Mouse (Mus musculus): Measurements from ENCODE around the gene Acrbp. TPM values are rescaled to one million over a fixed set of nuclear protein-coding genes. Genes with fewer than 3 reads are reported as not detected.
A peak's percentile ranks its signal among the peaks of the same experiment; 100 is the strongest.

Acrbp gene
- 8.3 TPM in 2 replicates for polyA plus RNA-seq (2014; fragmentation: Nextera tagmentation; extraction: Ambion mirVana)

DNA sequence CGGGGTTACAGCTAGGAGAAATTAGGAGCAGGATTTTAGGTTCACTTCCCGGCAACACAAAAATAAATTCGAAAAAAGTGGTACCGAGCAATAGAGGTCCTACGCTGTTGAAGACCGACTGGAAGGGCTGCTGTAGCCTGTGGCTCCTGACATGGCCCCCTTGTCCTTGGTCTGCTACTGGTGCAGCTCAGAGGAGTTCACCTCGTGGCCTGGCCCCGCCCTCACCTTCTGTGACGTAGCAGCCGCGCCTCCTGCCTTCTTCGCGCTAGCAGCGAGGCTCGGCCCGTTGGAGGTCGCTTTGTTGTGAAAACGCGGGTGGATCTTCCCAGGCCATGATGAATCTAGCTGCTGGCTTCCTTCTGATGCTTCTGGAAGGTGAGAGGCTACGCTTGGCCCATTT, at the start of gene Acrbp:
Gene Acrbp (plus strand): TSS at position 12 of the 400 bp plus-strand sequence.
- no peak within 1 kb of the TSS for H3K27ac ChIP-seq (ENCODE audit: low read depth, low read length)
- no peaks in the 10 kb centered on the region for H3K27me3 ChIP-seq (ENCODE audit: control insufficient read depth, insufficient read depth, low read length)
- H3K9me3 ChIP-seq (replicated peaks; ENCODE audit: control insufficient read depth, low read length) = no peaks in the 10 kb centered on the region
- no peak within 1 kb of the TSS for H3K4me2 ChIP-seq
- H3K4me3 ChIP-seq (ENCODE audit: low read depth, low read length) = no peak within 1 kb of the TSS
- 33% methylated on average over 20 of the region's 20 CpGs for WGBS (ENCODE audit: insufficient replicate concordance)
- H3K9ac ChIP-seq (ENCODE audit: low read depth, low read length) = no peak within 1 kb of the TSS
- no peaks in the 10 kb centered on the region for H3K4me1 ChIP-seq (ENCODE audit: control insufficient read depth, insufficient read depth, low read length)
- peaks cover 25% of the 10 kb centered on the region for H3K36me3 ChIP-seq (ENCODE audit: control insufficient read depth, insufficient read depth, low read length)
- ATAC-seq (replicated peaks; ENCODE audit: insufficient number of reproducible peaks, low FRiP score, low TSS enrichment) = no peak

DNA sequence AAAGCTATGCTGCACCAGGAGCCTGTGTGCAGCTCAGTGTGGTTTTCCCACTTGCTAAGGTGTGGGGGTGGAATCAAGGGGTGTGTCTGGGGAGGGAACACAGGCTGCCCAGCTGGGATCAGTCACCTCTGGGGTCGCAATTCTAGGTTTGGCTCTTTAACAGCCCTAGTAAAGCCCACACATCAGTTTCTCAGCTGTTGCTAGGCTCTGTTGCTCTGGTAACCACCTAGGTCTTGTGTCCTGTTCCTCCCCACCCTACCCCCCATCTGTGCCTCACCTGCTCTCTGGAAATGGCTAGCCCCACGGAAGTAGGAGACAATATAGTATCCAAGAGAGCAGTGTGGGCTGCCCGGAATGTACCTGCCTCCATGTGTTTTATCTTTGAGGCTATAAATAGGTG, 45.8 kb upstream of the Acrbp start:
- Histone ChIP-seq H3K27me3 (ENCODE audit: control insufficient read depth, insufficient read depth, low read length) (peaks cover 39% of the 10 kb centered on the region), H3K4me1 (ENCODE audit: control insufficient read depth, insufficient read depth, low read length) (no peaks in the 10 kb centered on the region), H3K4me2 (no peak overlapping the region), H3K9me3 (replicated peaks; ENCODE audit: control insufficient read depth, low read length) (no peaks in the 10 kb centered on the region), H3K9ac (ENCODE audit: low read depth, low read length) (no peak overlapping the region), H3K27ac (ENCODE audit: low read depth, low read length) (no peak overlapping the region), H3K4me3 (ENCODE audit: low read depth, low read length) (no peak overlapping the region), H3K36me3 (ENCODE audit: control insufficient read depth, insufficient read depth, low read length) (no peaks in the 10 kb centered on the region)
- WGBS (ENCODE audit: insufficient replicate concordance) = 34% methylated on average over 3 of the region's 3 CpGs
- no peak for ATAC-seq (replicated peaks; ENCODE audit: insufficient number of reproducible peaks, low FRiP score, low TSS enrichment)

DNA sequence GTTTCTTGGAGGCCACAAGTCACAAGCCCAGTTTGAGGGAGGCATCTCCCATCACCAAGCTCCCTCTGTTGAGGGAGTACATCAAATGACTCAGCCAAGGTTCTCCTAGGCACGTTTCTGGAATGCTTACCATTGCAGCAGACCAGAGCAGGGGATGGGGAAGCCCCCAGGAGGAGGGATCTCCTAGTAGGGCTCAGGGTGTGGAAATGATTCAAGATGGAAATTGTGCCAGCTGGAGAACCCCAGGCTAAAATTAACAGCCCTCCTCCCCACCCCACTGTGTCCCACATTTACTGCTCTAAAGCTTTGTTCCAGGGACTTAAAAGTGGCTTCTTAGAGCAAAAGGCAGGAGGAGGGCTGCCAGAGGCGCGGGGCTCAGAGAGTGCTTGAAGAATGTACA, 44.4 kb upstream of the Acrbp start:
- Histone ChIP-seq H3K9me3 (replicated peaks; ENCODE audit: control insufficient read depth, low read length) (no peaks in the 10 kb centered on the region), H3K9ac (ENCODE audit: low read depth, low read length) (no peak overlapping the region), H3K4me2 (no peak overlapping the region), H3K36me3 (ENCODE audit: control insufficient read depth, insufficient read depth, low read length) (no peaks in the 10 kb centered on the region), H3K27me3 (ENCODE audit: control insufficient read depth, insufficient read depth, low read length) (peaks cover 25% of the 10 kb centered on the region), H3K4me1 (ENCODE audit: control insufficient read depth, insufficient read depth, low read length) (peaks cover 3% of the 10 kb centered on the region), H3K4me3 (ENCODE audit: low read depth, low read length) (no peak overlapping the region), H3K27ac (ENCODE audit: low read depth, low read length) (no peak overlapping the region)
- WGBS (ENCODE audit: insufficient replicate concordance) = 34% methylated on average over 3 of the region's 3 CpGs
- ATAC-seq (replicated peaks; ENCODE audit: insufficient number of reproducible peaks, low FRiP score, low TSS enrichment) = no peak

DNA sequence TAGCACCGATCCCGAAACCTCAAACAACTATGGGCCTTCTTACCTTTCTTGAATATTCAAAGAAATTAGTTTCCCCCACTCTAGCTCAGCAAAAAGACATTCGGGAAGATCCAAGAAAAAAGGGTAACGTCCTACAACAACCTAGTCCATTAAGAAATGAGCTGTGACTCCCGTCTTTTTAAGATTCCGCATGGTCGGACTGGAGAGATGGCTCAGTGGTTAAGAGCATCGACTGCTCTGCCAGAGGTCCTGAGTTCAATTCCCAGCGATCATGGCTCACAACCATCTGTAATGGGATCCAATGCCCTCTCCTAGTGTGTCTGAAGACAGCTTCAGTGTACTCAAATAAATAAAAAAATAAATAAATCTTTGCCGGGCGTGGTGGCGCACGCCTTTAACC, 41.4 kb upstream of the Acrbp start:
- H3K9ac ChIP-seq (ENCODE audit: low read depth, low read length) = peak overlapping the region; percentile 77
- no peak for ATAC-seq (replicated peaks; ENCODE audit: insufficient number of reproducible peaks, low FRiP score, low TSS enrichment)
- peaks cover 14% of the 10 kb centered on the region for H3K4me1 ChIP-seq (ENCODE audit: control insufficient read depth, insufficient read depth, low read length)
- peak overlapping the region; percentile 82 for H3K4me2 ChIP-seq
- H3K4me3 ChIP-seq (ENCODE audit: low read depth, low read length) = peak overlapping the region; percentile 82
- no peaks in the 10 kb centered on the region for H3K9me3 ChIP-seq (replicated peaks; ENCODE audit: control insufficient read depth, low read length)
- no peaks in the 10 kb centered on the region; the same call in 1 of the 2 replicates for H3K27me3 ChIP-seq (ENCODE audit: control insufficient read depth, insufficient read depth, low read length)
- peak overlapping the region; percentile 99; the same call in 1 of the 2 replicates for H3K27ac ChIP-seq (ENCODE audit: low read depth, low read length)
- peaks cover 7% of the 10 kb centered on the region; the same call in 1 of the 2 replicates for H3K36me3 ChIP-seq (ENCODE audit: control insufficient read depth, insufficient read depth, low read length)
- 36% methylated on average over 13 of the region's 13 CpGs for WGBS (ENCODE audit: insufficient replicate concordance)

DNA sequence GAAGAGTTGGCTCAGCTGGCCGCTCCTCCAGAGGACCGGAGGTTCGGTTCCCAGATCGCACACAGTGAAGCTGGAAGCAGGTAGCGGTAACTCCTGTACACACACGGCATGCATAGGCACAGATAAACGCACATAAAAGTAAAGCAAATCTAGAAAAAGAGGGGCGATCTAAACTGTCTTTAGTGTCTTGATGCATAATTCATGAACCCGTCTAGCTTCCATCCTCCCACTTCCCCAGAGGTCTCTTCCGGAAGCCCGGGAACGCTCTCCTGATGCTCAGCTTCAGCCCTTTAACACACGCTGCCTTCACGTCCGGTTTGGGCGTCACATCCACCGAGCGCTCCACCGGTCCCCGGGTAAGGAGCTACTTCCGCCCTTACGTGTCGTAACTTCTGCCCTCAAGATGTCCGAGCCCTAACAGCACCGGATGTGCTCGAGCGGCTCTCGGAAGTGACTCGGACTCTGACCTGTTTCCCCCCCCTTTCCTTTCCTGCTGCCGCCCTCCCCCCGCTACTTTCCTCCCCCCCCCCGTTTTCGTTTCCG, 40.8 kb upstream of the Acrbp start:
- Histone ChIP-seq H3K27me3 (ENCODE audit: control insufficient read depth, insufficient read depth, low read length) (no peaks in the 10 kb centered on the region), H3K9me3 (replicated peaks; ENCODE audit: control insufficient read depth, low read length) (no peaks in the 10 kb centered on the region), H3K9ac (ENCODE audit: low read depth, low read length) (peak overlapping the region; percentile 90), H3K4me2 (peak overlapping the region; percentile 90), H3K36me3 (ENCODE audit: control insufficient read depth, insufficient read depth, low read length) (peaks cover 8% of the 10 kb centered on the region; the same call in 1 of the 2 replicates), H3K4me3 (ENCODE audit: low read depth, low read length) (peak overlapping the region; percentile 82), H3K27ac (ENCODE audit: low read depth, low read length) (peak overlapping the region; percentile 99), H3K4me1 (ENCODE audit: control insufficient read depth, insufficient read depth, low read length) (peaks cover 14% of the 10 kb centered on the region)
- under 1% methylated on average over 33 of the region's 34 CpGs for WGBS (ENCODE audit: insufficient replicate concordance)
- peak; percentile 94 for ATAC-seq (replicated peaks; ENCODE audit: insufficient number of reproducible peaks, low FRiP score, low TSS enrichment)

DNA sequence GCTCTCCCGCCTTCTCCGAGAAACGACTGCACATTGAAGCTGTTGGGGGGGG, 40.5 kb upstream of the Acrbp start, which contains the start of gene Zfp384:
Gene Zfp384 (plus strand): TSS at position 17 of the 52 bp plus-strand sequence.
- H3K27ac ChIP-seq (ENCODE audit: low read depth, low read length) = peak within 1 kb of the TSS; percentile 99
- 0% methylated on average over 1 of the region's 3 CpGs for WGBS (ENCODE audit: insufficient replicate concordance)
- ATAC-seq (replicated peaks; ENCODE audit: insufficient number of reproducible peaks, low FRiP score, low TSS enrichment) = no peak

DNA sequence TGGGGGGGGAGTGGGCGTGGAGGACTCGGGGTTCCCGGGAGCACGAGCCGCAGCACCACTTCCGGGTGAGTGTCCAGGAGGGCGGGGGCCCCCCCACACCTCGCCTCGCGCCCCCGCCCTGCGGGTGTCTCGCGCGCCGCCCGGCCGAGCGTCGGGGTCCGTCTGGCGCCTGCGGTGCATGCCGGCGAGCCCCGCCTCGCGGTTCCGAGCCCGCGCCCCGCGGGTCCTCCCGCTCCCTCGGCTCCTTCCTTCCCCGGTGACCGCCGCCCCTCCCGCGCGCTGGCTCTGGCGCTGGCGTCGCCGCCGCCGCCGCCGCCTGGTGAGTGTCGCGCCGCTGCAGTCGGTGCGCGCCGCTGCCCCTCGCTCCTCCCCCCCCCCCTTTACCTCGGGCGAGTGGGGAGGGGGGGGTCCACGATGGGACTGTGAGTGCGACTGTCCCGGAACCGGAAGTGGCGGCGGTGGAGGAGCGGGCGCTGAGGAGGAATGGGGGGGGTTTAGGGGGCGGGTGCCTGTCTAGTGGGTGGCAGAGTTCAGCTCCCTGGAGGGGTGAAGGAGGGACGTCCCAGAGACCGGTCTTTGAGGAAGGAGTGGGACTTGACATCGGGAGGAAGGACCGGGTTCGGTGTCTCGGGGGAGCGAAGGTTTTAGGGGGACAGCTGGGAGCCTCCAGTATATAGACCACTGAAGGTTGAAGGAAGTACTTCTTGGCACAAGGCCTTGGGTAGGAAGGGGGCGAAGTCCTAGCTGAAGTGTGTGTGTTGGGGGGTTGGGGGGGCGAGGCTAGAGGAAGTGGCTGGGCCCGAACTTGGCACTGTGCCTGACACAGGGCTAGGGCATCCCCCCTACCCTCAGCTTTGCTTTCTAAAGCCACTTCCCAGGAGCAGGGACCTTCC, 40.1 kb upstream of the Acrbp start:
- Histone ChIP-seq H3K4me3 (ENCODE audit: low read depth, low read length) (peak overlapping the region; percentile 82), H3K4me2 (peak overlapping the region; percentile 90), H3K9me3 (replicated peaks; ENCODE audit: control insufficient read depth, low read length) (no peaks in the 10 kb centered on the region), H3K27ac (ENCODE audit: low read depth, low read length) (peak overlapping the region; percentile 99), H3K27me3 (ENCODE audit: control insufficient read depth, insufficient read depth, low read length) (no peaks in the 10 kb centered on the region), H3K4me1 (ENCODE audit: control insufficient read depth, insufficient read depth, low read length) (peaks cover 14% of the 10 kb centered on the region), H3K36me3 (ENCODE audit: control insufficient read depth, insufficient read depth, low read length) (peaks cover 9% of the 10 kb centered on the region; the same call in 1 of the 2 replicates), H3K9ac (ENCODE audit: low read depth, low read length) (peak overlapping the region; percentile 90)
- 1% methylated on average over 50 of the region's 78 CpGs for WGBS (ENCODE audit: insufficient replicate concordance)
- ATAC-seq (replicated peaks; ENCODE audit: insufficient number of reproducible peaks, low FRiP score, low TSS enrichment) = peak; percentile 84

More for the DNA sequence above, 40.5 kb upstream of the Acrbp start, which contains the start of gene Zfp384:
- Histone ChIP-seq H3K27me3 (ENCODE audit: control insufficient read depth, insufficient read depth, low read length) (no peaks in the 10 kb centered on the region), H3K9me3 (replicated peaks; ENCODE audit: control insufficient read depth, low read length) (no peaks in the 10 kb centered on the region), H3K36me3 (ENCODE audit: control insufficient read depth, insufficient read depth, low read length) (peaks cover 9% of the 10 kb centered on the region; the same call in 1 of the 2 replicates), H3K4me1 (ENCODE audit: control insufficient read depth, insufficient read depth, low read length) (peaks cover 14% of the 10 kb centered on the region), H3K4me3 (ENCODE audit: low read depth, low read length) (peak within 1 kb of the TSS; percentile 82), H3K4me2 (peak within 1 kb of the TSS; percentile 90), H3K9ac (ENCODE audit: low read depth, low read length) (peak within 1 kb of the TSS; percentile 90)

DNA sequence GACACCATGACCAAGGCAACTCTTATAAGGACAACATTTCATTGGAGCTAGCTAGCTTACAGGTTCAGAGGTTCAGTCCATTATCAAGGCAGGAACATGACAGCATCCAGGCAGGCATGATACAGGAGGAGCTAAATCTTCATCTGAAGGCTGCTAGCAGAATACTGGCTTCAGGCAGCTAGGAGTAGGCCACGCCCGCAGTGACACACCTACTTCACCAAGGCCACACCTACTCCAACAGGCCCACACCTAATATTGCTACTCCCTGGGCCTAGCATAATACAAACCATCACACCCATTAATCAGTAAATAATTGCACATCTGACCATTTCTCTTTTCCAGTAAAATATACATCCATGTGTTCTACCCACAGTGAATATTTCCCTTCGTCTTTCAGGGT, 31.8 kb upstream of the Acrbp start:
- WGBS (ENCODE audit: insufficient replicate concordance) = 90% methylated on average over 3 of the region's 3 CpGs
- no peak overlapping the region for H3K4me3 ChIP-seq (ENCODE audit: low read depth, low read length)
- no peaks in the 10 kb centered on the region for H3K27me3 ChIP-seq (ENCODE audit: control insufficient read depth, insufficient read depth, low read length)
- H3K4me1 ChIP-seq (ENCODE audit: control insufficient read depth, insufficient read depth, low read length) = no peaks in the 10 kb centered on the region
- H3K4me2 ChIP-seq = no peak overlapping the region
- H3K36me3 ChIP-seq (ENCODE audit: control insufficient read depth, insufficient read depth, low read length) = peaks cover 21% of the 10 kb centered on the region
- ATAC-seq (replicated peaks; ENCODE audit: insufficient number of reproducible peaks, low FRiP score, low TSS enrichment) = 0 out of 2 replicates have a peak, but pooled peaks have one; percentile 46
- no peak overlapping the region for H3K27ac ChIP-seq (ENCODE audit: low read depth, low read length)
- H3K9me3 ChIP-seq (replicated peaks; ENCODE audit: control insufficient read depth, low read length) = no peaks in the 10 kb centered on the region
- H3K9ac ChIP-seq (ENCODE audit: low read depth, low read length) = no peak overlapping the region

Measured in heart, embryonic 11.5 days (tissue).